Mouse (Mus musculus) heart, embryonic 13.5 days (tissue): ENCODE data around the gene Cers1. TPM values are rescaled to one million over a fixed set of nuclear protein-coding genes. Genes with fewer than 3 reads are reported as not detected.

ENCODE experiments used
- ATAC-seq: fragments of 200-750 bp; cut with Nextera tagmentation; 2 replicates; pipeline ENCODE4 v1.8.0; 2017; ENCODE audit warnings: moderate TSS enrichment; ENCODE audit not compliant: insufficient number of reproducible peaks, low FRiP score, low TSS enrichment; ENCODE audit errors: extremely low read depth
- H3K27ac ChIP-seq: fragments of 300-500 bp; sonication (generic); replicated peaks from 2 replicates; pipeline ENCODE4 v1.5.1; 2015; ENCODE audit warnings: moderate library complexity, mild to moderate bottlenecking, inconsistent platforms
- H3K27me3 ChIP-seq: fragments of 300-500 bp; sonication (generic); replicated peaks from 2 replicates; pipeline ENCODE4 v1.6.1; 2015; ENCODE audit warnings: mild to moderate bottlenecking, inconsistent platforms
- H3K36me3 ChIP-seq: fragments of 300-500 bp; sonication (generic); 2 replicates; pipeline ENCODE4 v1.6.1; 2015; ENCODE audit warnings: mild to moderate bottlenecking, inconsistent platforms
- H3K4me1 ChIP-seq: fragments of 300-500 bp; sonication (generic); 2 replicates; pipeline ENCODE4 v1.6.1; 2015; ENCODE audit warnings: inconsistent platforms
- H3K4me2 ChIP-seq: fragments of 300-500 bp; sonication (generic); 2 replicates; pipeline ENCODE4 v1.6.1; 2015; ENCODE audit warnings: inconsistent platforms, mild to moderate bottlenecking, moderate library complexity
- H3K4me3 ChIP-seq: fragments of 300-500 bp; sonication (generic); 2 replicates; pipeline ENCODE4 v1.5.1; 2015; ENCODE audit warnings: moderate library complexity, mild to moderate bottlenecking, inconsistent platforms
- H3K9ac ChIP-seq: fragments of 300-500 bp; sonication (generic); 2 replicates; pipeline ENCODE4 v1.6.1; 2015; ENCODE audit warnings: inconsistent platforms, mild to moderate bottlenecking, moderate library complexity
- H3K9me3 ChIP-seq: fragments of 300-500 bp; sonication (generic); 2 replicates; pipeline ENCODE4 v1.6.1; 2016; ENCODE audit warnings: inconsistent platforms
- WGBS: fragments of 180-500 bp; shearing (Covaris S2); methylation state at CpG from one replicate; pipeline ENCODE4 v1.1.7; 2015; ENCODE audit warnings: mixed read lengths; 5-methylcytosine and 5-hydroxymethylcytosine counted together
- polyA plus RNA-seq: library from polyadenylated mRNA; unstranded; fragments of >200 nt; fragmentation: Nextera tagmentation; extraction: Ambion mirVana; gene quantifications from 2 replicates; pipeline ENCODE4 v1.2.1, GENCODE M21; 2015

Gene Cers1
- polyA plus RNA-seq, 1 experiment from 2014 or later: 2.6 TPM

DNA sequence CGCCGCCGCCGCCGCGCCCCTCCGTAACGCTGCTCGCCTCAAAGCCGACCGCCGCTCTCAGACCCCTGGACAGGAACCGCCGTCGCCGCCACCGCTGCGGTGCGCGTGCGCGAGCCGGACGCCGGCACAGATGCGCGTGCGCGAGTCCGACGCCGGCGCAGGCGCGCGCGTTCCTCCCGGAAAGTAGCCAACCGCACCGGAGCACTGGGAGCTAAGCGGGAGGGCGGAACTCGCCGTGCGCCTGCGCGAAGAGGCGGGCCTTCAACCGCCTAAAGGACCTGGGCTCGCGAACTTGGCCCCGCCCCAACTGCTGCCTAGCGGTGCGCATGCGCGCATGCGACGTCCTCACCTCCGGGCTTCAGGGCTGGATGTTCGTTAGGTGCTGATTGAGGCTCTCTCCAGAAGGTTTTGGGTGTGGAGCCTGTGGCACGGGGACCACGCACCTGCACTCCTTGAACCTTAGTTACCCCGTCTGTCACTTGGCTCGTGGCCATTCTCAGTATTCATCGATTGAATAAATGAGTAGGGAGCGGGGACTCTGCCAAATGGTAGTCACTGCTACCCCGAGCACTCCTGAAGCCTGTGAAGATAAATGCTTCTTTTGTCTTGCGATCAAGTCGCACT lies 37.7 kb downstream of the Cers1 start, which contains the start of gene Upf1:
TSS of gene Upf1 (minus strand) at position 85 of the 624 bp plus-strand sequence.
- H3K4me2 ChIP-seq: peak within 1 kb of the TSS; percentile 100
- H3K4me1 ChIP-seq: peaks cover 55% of the 10 kb centered on the region
- peak within 1 kb of the TSS; percentile 98 for H3K4me3 ChIP-seq
- H3K9ac ChIP-seq: peak within 1 kb of the TSS; percentile 97
- peak; percentile 89 for ATAC-seq
- H3K36me3 ChIP-seq: peaks cover 15% of the 10 kb centered on the region
- under 1% methylated on average over 63 of the region's 69 CpGs for WGBS
- H3K27me3 ChIP-seq: no peaks in the 10 kb centered on the region
- no peaks in the 10 kb centered on the region for H3K9me3 ChIP-seq
- peak within 1 kb of the TSS; percentile 86 for H3K27ac ChIP-seq

DNA sequence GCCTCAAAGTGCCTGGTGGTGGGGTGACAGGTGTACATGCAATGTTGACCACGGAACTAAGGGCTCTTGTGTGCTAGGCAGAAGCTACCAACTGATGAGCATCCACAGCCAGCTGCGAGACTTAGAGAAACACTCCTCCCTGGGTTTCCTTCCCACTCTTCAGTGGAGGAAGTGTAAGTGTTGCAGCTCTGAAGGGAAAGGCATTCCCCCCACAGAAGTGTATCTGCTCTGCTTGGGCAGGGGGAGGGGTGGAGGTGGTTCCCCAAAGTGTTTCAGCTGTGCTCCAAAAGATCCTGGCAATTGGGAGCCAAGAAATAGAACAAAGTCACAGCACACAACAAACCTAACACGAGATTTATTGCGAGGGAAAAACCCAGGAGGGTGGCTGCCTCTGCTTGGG lies 38.4 kb downstream of the Cers1 start:
- H3K27ac ChIP-seq: peak overlapping the region; percentile 79
- H3K4me2 ChIP-seq: peak overlapping the region; percentile 100
- no peaks in the 10 kb centered on the region for H3K27me3 ChIP-seq
- WGBS: 58% methylated on average over 4 of the region's 4 CpGs
- peaks cover 8% of the 10 kb centered on the region for H3K36me3 ChIP-seq
- H3K9ac ChIP-seq: peak overlapping the region; percentile 87
- peaks cover 48% of the 10 kb centered on the region for H3K4me1 ChIP-seq
- peak overlapping the region; percentile 98 for H3K4me3 ChIP-seq
- no peaks in the 10 kb centered on the region for H3K9me3 ChIP-seq
- ATAC-seq: no peak

DNA sequence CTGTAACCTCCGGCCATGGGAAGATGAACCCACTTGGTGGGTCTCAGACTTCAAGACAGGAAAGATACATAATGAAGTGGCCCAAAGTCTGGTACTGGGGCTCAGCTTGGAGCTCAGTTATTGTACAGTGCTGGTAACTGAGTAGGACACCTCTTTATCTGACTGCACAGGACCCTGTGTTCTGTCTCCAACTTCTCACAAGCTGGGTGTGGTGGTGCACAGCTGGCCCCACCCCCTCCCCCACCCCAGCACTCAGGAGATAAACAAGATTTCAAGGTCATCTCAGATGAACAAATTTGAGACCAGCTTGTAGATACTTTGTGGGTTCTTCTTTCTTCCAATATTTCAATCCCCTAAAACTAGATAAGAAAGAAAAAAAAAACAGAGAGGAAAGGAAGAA lies 40.5 kb downstream of the Cers1 start:
- Histone ChIP-seq H3K4me3 (no peak overlapping the region), H3K27ac (peak overlapping the region; percentile 12; the same call in 1 of the 2 replicates), H3K4me1 (peaks cover 37% of the 10 kb centered on the region), H3K36me3 (no peaks in the 10 kb centered on the region), H3K9ac (no peak overlapping the region), H3K9me3 (peaks cover 4% of the 10 kb centered on the region; the same call in 1 of the 2 replicates), H3K4me2 (0 out of 2 replicates have a peak overlapping the region, but pooled peaks have one; percentile 16), H3K27me3 (no peaks in the 10 kb centered on the region)
- 63% methylated on average over 1 of the region's 1 CpGs for WGBS
- no peak for ATAC-seq

DNA sequence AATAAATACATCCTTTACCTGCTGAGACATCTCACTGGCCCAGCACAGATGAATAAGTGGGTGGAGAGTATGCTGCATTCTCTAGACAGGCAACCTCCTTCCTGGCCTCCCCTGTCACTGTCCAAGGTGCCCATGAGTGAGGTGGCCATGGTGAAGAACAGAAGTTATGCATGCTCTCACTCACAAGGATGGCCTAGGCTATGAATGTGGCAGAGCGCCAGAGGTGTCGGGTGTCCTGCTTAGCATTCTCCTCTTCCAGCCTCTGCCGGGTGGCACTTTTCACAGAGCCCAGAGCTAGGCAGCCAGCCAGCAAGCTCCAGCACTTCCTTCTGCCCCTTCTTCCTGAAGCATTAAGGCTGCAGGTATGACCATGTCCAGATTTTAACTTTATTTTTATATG lies 43.8 kb downstream of the Cers1 start:
- Histone ChIP-seq H3K36me3 (no peaks in the 10 kb centered on the region), H3K4me3 (no peak overlapping the region), H3K4me2 (no peak overlapping the region), H3K9ac (0 out of 2 replicates have a peak overlapping the region, but pooled peaks have one; percentile 14), H3K27ac (no peak overlapping the region), H3K27me3 (peaks cover 6% of the 10 kb centered on the region; the same call in 1 of the 2 replicates), H3K4me1 (peaks cover 15% of the 10 kb centered on the region), H3K9me3 (peaks cover 4% of the 10 kb centered on the region; the same call in 1 of the 2 replicates)
- 35% methylated on average over 3 of the region's 3 CpGs for WGBS
- no peak for ATAC-seq

DNA sequence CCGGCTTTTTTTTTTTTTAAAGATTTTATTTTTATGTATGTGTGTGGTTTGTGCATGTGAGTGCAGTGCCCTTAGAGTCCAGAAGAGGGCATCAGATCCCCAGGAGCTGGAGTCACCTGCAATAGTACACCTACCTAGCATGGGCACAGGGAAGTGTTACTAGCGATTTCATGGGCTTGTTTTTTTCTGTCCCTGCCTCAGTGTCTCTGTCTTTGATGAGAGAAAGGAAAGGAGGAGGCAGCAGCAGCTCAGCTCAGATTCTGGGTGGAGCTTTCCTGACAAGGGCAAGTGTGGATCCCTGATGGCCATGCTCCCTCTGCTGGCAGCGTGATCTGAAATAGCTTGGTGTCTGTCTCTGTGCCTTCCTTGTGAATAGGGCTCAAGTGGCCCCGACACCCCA lies 45.2 kb downstream of the Cers1 start:
- Histone ChIP-seq H3K4me1 (peaks cover 14% of the 10 kb centered on the region), H3K9me3 (peaks cover 4% of the 10 kb centered on the region; the same call in 1 of the 2 replicates), H3K4me2 (no peak overlapping the region), H3K9ac (no peak overlapping the region), H3K27ac (no peak overlapping the region), H3K27me3 (peaks cover 6% of the 10 kb centered on the region; the same call in 1 of the 2 replicates), H3K4me3 (no peak overlapping the region), H3K36me3 (no peaks in the 10 kb centered on the region)
- no peak for ATAC-seq
- 42% methylated on average over 4 of the region's 4 CpGs for WGBS

DNA sequence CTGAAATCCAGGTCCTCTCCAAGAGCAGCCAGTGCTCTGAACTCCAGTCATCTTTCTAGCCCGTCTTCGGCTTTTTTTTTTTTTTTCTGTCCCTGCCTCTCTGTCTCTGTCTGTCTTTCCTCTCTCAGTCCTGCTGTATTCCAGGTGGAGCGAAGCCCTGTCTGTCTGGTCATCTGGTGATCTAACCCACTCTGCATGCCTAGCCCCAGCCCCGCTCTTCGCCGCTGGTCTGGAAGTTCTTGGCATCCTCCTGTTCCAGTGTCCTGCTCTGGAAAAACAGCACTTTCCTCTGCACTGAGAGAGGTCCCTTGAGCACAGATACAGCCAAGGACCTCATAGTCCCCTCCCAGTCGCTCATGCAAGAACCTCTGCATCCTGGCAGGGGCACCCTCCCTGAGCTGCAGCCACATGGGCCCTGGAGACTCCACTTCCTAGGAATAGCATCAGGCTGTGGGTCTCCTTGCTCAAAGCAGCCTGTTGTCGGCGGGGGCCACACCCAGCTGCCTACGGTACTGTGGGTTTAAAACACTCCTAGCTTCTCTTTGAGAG lies 46.0 kb downstream of the Cers1 start:
- ATAC-seq: no peak
- 64% methylated on average over 10 of the region's 10 CpGs for WGBS

DNA sequence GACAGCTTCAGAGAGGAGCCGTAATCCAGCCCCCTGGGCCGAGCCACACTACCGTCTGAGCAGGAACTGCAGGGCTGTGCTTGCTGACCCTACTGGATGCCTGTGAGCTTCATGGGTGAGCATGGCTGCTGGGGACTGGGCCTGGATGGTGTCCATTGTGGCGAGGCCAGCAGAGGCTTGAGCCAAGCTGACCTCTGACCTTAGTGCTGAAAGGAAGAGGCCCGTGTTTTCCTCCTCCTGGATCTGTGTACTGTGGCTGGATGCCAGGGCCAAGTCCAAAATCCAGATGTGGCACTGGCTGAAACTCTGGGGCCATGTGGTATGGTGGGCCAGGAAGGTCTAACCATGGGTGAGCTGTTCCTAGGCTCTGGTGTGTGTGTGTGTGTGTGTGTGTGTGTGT lies 48.5 kb downstream of the Cers1 start:
- no peak overlapping the region for H3K4me2 ChIP-seq
- H3K27me3 ChIP-seq: peaks cover 17% of the 10 kb centered on the region; the same call in 1 of the 2 replicates
- no peaks in the 10 kb centered on the region for H3K36me3 ChIP-seq
- no peak overlapping the region for H3K27ac ChIP-seq
- no peak overlapping the region for H3K9ac ChIP-seq
- no peak overlapping the region for H3K4me3 ChIP-seq
- no peak; the same call in 1 of the 2 replicates for ATAC-seq
- 38% methylated on average over 5 of the region's 5 CpGs for WGBS
- peaks cover 14% of the 10 kb centered on the region; the same call in 1 of the 2 replicates for H3K4me1 ChIP-seq
- H3K9me3 ChIP-seq: peaks cover 4% of the 10 kb centered on the region; the same call in 1 of the 2 replicates

More for the DNA sequence above, 46.0 kb downstream of the Cers1 start:
- Histone ChIP-seq H3K4me1 (peaks cover 10% of the 10 kb centered on the region; the same call in 1 of the 2 replicates), H3K9ac (no peak overlapping the region), H3K36me3 (no peaks in the 10 kb centered on the region), H3K9me3 (peaks cover 4% of the 10 kb centered on the region; the same call in 1 of the 2 replicates), H3K4me3 (no peak overlapping the region), H3K4me2 (no peak overlapping the region), H3K27me3 (peaks cover 8% of the 10 kb centered on the region; the same call in 1 of the 2 replicates), H3K27ac (no peak overlapping the region)

DNA sequence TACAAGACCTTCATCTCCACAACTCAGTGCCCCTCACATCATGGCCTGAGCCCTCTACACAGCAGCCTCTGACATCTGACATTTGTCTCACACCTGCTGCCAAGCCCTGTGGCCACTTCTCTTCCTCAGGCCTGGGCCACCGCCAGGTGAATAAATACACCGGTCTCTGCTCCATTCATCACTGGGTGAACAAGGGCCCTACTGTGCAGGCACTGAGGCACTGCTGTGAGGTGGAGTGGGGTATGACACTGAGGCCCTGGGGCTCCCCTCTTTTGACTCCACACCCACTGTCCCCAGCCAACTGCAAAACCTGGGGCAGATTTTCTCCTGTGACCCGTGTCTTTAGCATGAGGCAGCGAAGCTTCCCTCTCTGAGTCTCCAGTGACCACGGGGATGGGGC lies 51.0 kb downstream of the Cers1 start:
- no peak for ATAC-seq
- Histone ChIP-seq H3K4me1 (peaks cover 12% of the 10 kb centered on the region), H3K36me3 (no peaks in the 10 kb centered on the region), H3K4me2 (no peak overlapping the region), H3K27ac (no peak overlapping the region), H3K9me3 (no peaks in the 10 kb centered on the region), H3K27me3 (peaks cover 19% of the 10 kb centered on the region), H3K9ac (no peak overlapping the region), H3K4me3 (no peak overlapping the region)
- 74% methylated on average over 5 of the region's 5 CpGs for WGBS

DNA sequence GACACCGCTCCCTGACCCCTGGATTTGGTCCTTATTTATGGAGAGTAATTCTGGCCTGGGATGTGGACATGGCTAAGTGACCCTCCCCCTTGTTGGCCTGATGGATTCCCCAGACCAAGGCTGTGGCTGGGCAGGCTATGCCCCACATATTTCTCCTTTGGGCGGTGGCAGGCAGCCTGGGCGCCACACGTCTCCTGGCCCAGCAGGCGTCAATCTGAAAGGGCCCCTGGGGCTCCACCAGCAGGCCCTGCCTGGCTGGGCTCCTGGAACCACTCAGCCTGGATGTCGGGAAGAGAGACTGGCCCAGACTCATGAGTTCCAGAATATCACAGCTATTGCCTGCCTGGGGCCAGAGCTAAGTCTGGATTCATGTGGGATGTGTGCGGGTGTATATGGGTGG lies 54.9 kb downstream of the Cers1 start:
- Histone ChIP-seq H3K9me3 (no peaks in the 10 kb centered on the region), H3K4me3 (no peak overlapping the region), H3K27me3 (peaks cover 52% of the 10 kb centered on the region), H3K4me2 (no peak overlapping the region), H3K27ac (no peak overlapping the region), H3K36me3 (no peaks in the 10 kb centered on the region), H3K9ac (no peak overlapping the region), H3K4me1 (peaks cover 46% of the 10 kb centered on the region)
- 77% methylated on average over 7 of the region's 7 CpGs for WGBS
- no peak for ATAC-seq

DNA sequence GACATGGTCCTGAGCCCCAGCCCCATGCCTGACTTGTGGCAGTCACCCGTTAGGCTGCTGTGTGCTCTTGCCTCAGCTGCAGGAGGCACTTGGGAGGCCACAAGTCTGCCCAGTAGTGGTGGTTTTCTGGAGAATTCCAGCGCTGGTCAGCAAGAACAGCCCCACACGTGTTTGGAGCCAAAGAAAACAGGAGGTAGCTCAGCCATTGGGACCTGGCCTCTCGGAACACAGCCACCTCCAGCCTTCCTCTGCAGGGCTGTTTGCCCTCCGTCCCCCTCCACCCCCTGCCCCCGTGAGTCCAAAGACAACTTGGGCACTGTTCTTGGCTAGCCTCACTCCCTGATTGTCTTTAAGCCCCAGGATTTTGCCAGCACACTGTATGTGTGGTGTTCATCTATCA lies 56.4 kb downstream of the Cers1 start:
- WGBS: 35% methylated on average over 6 of the region's 6 CpGs
- H3K4me2 ChIP-seq: no peak overlapping the region
- H3K4me1 ChIP-seq: peaks cover 58% of the 10 kb centered on the region
- H3K9me3 ChIP-seq: no peaks in the 10 kb centered on the region
- 0 out of 2 replicates have a peak overlapping the region, but pooled peaks have one; percentile 54 for H3K9ac ChIP-seq
- no peaks in the 10 kb centered on the region for H3K36me3 ChIP-seq
- peak overlapping the region; percentile 55 for H3K27ac ChIP-seq
- H3K27me3 ChIP-seq: peaks cover 61% of the 10 kb centered on the region
- no peak for ATAC-seq
- H3K4me3 ChIP-seq: no peak overlapping the region

DNA sequence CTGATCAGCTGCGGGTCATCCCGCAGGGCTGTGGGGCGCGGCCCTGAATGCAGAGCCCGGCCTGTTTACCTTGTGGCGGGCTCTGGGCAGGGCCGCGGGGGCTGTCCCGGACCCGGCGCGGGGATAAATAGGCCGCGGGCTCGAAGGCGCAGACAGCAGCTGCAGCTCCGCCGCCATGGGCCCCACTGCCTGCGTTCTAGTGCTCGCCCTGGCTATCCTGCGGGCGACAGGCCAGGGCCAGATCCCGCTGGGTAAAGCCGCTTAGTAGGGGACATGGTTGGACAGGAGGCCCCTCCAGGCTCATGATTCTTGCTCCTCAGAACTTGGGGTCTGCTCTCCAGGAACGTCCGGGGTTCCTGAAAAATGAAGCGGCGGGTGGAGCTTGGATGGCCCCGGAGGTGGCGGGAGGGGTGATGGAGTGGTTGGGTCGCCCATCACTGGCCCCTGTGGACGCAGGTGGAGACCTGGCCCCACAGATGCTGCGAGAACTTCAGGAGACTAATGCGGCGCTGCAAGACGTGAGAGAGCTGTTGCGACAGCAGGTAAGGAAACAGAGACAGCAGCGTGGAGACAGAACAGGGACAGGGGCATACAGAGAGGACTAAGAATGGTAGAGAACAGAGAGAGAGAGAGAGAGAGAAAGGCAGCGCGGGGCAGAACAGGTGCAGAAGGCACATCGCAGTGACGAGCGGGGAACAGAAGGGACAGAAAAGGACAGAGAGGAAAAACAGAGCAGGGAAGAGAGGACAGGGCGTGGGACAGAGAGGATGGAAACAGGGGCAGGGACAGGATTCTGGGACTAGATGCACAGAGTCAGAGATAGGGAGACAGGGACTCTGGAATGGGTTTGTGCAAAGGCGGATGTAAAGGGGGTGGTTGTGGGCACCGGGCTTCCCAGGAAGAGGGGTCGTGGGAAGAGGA lies 58.1 kb downstream of the Cers1 start, which contains the start of gene Comp:
TSS of gene Comp (plus strand) at position 162 of the 921 bp plus-strand sequence.
- Histone ChIP-seq H3K4me2 (peak within 1 kb of the TSS; percentile 68), H3K9me3 (no peaks in the 10 kb centered on the region), H3K36me3 (no peaks in the 10 kb centered on the region), H3K27me3 (peaks cover 73% of the 10 kb centered on the region), H3K4me3 (peak within 1 kb of the TSS; percentile 46), H3K27ac (peak within 1 kb of the TSS; percentile 17; the same call in 1 of the 2 replicates), H3K9ac (peak within 1 kb of the TSS; percentile 37), H3K4me1 (peaks cover 58% of the 10 kb centered on the region)
- ATAC-seq: no peak
- 4% methylated on average over 47 of the region's 47 CpGs for WGBS
